Mouse (Mus musculus): Measurements from ENCODE around the gene Axl.

DNA sequence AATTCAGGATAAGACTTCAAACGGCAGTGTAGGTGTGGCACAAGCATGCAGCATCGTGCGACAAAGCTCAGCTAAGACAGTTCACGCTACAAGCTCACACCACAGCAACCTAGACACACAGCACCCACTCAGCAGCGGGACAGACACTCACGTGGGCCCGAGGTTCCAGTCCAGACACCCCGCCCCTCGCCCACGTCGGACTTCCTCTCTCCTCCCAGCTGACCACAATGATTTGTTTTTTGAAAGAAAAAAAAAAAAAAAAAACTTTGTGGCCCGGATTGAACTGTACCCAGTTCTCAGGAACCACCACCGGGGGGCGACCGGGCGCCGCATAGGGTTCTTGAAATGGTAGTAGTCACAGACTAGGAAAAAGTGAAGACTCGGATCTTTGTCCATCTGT lies 32.5 kb downstream of the Axl start:
- peak; percentile 79 for TF ChIP-seq CTCF (IDR thresholded peaks at IDR 0.05; ENCODE audit: borderline replicate concordance, extremely low read depth, insufficient read depth, insufficient read length)
- TF ChIP-seq POLR2A (IDR thresholded peaks at IDR 0.05; ENCODE audit: borderline replicate concordance, extremely low read depth, insufficient read depth, insufficient read length, poor library complexity, severe bottlenecking) = 0 out of 2 replicates have a peak, but pooled peaks have one; percentile 11
